Mouse (Mus musculus) ovary, adult 18-20 months (tissue): ENCODE results near the gene Abca2.

ENCODE experiments used
- DNase-seq: peaks from one replicate; pipeline ENCODE4 v3.0.0; 2022; ENCODE audit warnings: low spot score, mixed read lengths

Abca2 gene

DNA sequence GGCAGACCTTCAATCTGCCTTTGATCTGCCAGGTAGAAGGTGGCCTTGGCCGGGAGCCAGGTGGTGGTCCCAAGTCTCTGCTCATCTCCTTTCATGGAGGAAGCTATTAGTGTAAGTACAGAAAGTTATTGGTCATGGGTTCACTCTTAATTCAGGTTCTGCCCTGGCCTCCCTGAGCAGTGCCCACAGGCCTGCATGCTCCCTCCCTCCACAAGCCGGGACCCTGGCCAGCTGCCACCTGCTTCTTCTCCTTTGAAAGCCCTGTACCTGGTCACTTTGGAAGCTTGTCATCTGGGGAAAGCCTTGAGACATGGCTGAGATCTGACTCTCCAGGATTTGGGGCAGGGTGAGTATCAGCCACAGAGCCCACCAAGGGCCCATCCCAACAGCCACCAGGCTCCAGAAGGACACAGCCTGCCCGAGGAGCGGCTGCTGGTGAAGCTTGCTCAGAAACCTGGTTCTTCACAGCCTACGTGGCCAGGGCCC, 65.0 kb downstream of the Abca2 start, which contains the start of gene Lcn12:
Lcn12 (minus strand) TSS at position 436 of the 486 bp plus-strand sequence.
- no peak for DNase-seq

DNA sequence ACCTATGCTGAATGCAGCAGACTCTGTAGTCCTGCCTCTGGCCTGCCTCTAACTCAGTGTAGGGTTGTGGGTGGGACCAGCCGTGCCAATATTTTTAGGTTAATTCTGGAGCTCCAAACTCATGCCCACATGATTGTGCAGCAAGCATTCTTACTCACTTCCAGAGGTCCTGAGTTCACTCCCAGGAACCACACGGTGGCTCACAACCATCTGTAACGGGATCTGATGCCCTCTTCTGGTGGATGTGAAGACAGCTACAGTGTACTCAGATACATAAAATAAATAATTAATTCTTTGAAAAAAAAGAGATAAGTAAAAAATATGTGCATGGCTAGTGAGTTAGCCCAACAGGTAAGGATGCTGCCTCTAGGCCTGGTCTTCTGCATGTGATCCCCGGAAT, 68.0 kb downstream of the Abca2 start:
- DNase-seq: no peak
